Mouse (Mus musculus) erythroblast, embryonic 14.5 days (primary cell): Measurements from ENCODE around the gene Mov10.

Experiments used
- GATA1 ChIP-seq: IDR thresholded peaks from 2 replicates; pipeline ENCODE4 v1.6.1; 2012; ENCODE audit warnings: low read length, inconsistent platforms, mixed read lengths
- TAL1 ChIP-seq: IDR thresholded peaks from 3 replicates; pipeline ENCODE4 v1.6.1; 2012; ENCODE audit warnings: low read length, inconsistent platforms, mixed read lengths

GRCm38 (mm10) chr3:104788561-104789311, 29.6 kb downstream of the Mov10 start:
- TF ChIP-seq TAL1, result no peak
- TF ChIP-seq GATA1, result no peak
